Mouse (Mus musculus): ENCODE results near the gene Nfatc2ip.

The Nfatc2ip gene

DNA sequence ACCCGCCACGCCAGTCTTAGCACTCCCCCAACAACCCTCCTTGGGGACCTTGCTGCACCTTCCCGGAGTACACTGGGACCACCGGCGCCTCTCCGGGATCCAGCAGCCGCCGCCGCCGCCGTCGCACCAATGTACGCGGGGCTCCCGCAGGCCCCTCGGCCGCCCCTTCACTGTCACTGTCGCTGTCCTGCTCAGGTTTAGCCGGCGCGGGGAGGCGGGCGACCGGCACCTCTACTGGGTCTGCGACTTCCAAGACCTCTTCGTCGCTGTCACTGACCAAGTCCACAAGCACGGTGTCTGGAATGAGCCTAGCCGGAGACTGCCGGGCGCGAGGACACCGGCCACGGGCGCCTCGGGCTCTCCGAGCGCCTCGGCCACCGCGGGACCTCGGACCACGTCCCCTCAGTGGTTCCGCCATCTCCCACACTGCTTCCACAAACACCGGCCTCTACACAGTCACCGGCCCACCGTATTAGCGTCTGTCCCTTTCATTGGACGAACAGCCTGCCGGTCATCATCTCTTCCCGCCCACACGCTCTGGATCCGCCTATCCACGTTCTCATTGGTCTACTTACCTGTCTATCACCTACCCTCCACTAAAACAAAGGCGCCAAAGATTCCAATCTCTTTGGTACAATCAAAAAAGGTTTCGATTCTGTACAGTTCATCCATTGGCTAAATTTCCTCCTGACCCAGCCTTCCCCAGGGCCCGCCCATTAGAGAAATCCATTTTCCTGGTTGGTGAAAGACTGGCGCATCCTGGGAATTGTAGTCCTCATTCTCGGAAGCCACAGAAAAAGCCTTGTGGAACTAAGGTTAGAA is at the start of gene Nfatc2ip:
Gene Nfatc2ip, minus strand, starts transcription at position 440 of the 822 bp plus-strand sequence.
- DNase-seq (ENCODE audit: low spot score in 2 of 2), result peak; percentile 97 to 98

DNA sequence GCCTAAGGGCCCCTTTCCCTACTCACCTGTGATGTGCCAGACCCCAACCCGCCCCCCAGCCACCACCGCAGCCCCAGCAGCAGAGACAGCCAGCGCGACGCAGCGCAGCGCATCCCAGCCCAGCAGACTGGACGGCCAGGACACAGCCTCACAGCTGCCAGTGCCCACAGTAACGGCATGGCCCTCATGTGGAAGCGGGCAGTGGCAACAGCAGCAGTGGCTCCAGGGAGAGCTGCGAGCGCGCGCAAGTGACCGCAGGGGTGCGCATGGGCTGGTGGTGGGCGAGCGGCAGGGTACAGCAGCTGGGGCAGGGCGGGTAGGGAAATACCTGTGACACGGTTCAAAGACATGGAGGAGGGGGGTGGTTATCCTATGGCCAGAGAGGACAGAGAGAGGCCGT is 49.7 kb upstream of the Nfatc2ip start:
- no peak for DNase-seq (ENCODE audit: low spot score in 2 of 2)

DNA sequence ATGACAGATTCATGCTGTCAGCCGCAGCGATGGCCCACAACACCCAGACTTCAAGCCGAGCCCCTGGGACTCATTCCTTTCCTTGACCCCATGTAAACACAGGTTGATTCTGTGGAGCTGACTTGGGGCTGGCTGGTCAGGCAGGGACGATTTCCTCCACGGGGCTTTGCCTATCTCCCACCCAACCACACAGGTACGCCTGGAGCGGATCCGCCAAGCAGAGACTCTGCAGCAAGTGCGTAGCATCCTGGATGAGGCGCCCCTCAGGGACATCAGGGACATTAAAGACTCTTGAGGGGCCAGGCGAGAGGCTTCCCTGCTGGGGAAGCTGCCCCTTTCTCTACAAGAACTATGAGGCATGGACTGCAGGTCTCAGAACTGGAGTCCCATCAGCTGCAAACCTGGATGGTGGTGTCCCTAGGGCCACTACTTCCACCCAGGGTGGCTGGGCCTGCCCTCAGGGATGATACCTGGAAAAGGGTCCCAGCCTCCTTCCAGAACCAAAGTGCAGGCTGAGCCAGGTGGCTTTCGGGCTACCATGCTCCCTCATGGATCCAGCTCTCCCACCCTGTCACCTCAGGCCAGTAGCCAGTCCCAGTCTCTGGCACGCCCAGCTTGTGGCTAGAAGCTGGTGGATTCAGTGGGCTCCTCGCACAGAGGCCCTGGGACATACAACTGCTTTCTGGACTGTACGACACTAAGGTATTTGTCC is 48.7 kb upstream of the Nfatc2ip start:
- no peak for DNase-seq (ENCODE audit: low spot score in 2 of 2)

DNA sequence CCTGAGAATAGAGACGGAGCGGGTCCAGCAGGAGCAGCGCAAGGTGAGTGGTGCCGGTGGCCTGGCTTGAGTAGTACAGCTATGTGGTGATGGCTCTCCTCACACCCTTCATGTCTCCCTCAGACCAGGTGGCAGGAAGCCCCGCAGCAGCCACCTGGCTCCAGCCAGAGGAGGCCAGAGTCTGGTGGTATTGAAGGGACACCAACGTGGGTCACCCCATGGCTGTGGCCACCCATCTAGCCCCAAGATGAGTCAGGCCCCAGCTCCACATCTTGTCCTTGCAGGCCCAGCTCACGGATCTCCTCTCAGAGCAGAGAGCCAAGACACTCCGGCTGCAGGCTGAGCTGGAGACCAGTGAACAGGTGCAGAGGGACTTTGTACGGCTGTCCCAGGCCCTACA is 48.0 kb upstream of the Nfatc2ip start:
- DNase-seq (ENCODE audit: low spot score in 2 of 2), result no peak

DNA sequence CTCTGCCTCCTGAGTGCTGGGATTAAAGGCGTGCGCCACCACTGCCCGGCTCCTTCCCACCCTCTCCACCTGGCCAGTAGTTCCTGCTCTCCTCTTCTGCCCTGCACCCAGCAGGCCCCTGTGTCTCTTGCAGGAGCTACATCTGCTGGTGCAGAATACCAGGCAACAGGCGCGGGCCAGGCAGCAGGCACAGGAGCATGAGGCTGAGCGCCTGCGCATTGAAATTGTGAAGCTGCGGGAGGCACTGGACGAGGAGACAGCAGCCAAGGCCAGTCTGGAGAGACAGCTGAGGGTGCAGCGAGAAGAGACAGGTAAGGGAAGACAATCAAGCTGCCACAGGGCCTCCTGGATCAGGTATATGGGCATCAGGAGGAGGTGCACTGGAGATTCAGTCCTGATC is 47.5 kb upstream of the Nfatc2ip start:
- no peak for DNase-seq (ENCODE audit: low spot score in 2 of 2)

DNA sequence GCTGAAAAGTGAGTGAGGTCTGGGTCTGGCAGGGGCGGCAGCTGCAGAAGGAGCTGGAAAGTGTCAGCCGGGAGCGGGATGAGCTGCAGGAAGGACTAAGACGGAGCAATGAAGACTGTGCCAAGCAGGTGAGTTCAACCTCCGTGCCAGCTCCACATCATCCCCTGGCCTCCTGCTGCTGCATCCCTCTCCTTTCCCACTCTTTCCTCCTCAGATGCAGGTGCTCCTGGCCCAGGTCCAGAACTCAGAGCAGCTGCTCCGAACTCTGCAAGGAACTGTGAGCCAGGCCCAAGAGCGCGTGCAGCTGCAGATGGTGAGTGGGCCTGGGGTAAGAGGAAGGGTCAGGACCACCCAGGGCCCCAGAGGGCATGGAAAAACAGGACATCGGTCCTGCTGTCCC is 43.6 kb upstream of the Nfatc2ip start:
- DNase-seq (ENCODE audit: low spot score in 2 of 2), result no peak

DNA sequence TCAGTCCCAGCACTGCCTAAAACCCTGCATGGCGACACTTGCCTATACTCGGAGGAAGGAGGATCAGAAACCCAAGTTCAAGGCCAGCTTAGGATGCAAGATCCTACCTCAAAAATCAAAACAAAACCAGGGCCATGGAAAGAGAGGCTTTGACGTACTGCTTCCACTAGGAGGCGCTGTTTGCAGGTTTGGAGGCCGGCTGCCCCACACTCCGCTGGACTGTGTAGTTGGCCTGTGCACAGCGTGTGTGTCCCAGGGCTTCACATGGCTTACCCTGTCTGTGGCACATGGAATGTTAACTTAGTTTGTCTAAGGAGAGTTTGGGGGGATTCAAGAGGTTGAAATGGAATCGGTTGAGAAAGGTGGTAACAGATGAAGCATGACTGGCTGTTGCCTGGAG is 40.3 kb upstream of the Nfatc2ip start:
- no peak for DNase-seq (ENCODE audit: low spot score in 2 of 2)

DNA sequence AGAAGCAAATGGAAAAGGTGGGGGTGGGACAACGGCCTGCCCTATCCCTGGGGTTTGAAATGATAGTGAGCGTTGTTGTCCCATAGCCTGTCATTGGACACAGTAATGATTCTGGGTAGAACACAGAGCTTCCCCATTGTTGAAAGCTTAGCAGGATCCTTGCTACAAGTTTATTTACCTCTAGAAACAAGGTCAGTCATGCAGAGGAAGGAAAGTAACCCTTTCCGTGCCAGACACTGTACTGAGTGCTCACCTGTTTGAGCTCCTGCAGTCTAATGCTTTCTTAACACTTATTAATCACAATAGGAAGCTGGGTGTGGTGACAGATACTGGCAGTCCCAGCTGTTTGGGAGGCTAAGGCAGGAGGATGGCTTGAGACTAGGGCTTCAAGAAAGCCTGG is 39.3 kb upstream of the Nfatc2ip start:
- no peak for DNase-seq (ENCODE audit: low spot score in 2 of 2)

DNA sequence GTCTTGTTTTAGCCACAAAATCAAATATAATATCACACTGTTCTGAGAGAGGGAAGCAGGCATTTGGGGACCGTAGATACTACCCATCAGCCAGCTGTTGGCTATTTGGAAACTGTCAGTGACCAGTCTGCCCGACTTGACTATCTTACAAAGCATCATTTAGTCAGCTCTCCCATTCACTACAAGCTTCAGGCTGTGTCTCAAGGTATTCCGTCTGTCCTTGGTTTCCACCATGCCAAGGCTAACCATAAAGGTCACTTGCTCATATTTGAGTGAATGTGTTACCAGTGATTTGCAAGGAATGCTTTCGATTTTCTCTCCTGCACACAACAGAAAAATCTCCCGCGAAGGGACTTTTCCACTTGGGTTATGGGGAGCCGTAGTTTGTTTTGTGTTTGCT is 38.2 kb upstream of the Nfatc2ip start:
- no peak for DNase-seq (ENCODE audit: low spot score in 2 of 2)

DNA sequence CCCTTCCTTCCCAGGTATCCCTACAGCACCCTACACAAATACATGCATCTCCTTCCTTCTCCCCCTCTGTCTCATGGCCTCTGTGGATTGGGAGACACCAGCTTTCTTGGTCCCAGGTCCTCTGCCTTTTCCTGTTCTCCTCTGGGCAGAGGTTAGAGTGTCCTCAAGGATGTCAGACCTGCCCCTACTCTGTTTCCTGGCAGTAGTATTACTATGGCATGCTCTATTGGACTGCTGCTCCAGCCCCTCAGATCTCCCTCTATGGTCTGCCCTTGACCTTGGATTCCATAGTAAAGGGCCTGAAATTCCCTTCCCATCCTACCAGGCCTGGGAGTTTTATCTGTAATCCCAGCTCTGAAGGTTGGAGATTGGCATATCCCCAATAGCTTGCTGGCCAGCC is 33.6 kb upstream of the Nfatc2ip start:
- DNase-seq (ENCODE audit: low spot score in 2 of 2), result no peak

DNA sequence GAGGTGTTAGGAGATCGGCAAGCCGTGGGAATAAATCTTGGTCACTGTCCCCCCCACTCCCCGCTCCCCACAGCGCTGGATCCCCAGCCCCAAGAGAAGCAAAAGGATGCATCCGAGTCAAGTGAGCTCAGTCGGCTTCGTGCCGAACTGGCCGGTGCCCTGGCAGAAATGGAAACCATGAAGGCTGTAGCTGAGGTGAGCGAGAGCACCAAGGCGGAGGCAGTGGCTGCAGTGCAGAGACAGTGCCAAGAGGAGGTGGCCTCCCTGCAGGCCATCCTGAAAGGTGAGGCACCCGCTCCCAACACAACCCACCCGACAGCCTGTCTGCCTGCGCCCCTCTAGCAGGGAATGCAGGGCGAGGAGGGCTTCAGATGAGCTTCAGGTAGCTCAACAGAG is 33.0 kb upstream of the Nfatc2ip start:
- no peak for DNase-seq (ENCODE audit: low spot score in 2 of 2)

DNA sequence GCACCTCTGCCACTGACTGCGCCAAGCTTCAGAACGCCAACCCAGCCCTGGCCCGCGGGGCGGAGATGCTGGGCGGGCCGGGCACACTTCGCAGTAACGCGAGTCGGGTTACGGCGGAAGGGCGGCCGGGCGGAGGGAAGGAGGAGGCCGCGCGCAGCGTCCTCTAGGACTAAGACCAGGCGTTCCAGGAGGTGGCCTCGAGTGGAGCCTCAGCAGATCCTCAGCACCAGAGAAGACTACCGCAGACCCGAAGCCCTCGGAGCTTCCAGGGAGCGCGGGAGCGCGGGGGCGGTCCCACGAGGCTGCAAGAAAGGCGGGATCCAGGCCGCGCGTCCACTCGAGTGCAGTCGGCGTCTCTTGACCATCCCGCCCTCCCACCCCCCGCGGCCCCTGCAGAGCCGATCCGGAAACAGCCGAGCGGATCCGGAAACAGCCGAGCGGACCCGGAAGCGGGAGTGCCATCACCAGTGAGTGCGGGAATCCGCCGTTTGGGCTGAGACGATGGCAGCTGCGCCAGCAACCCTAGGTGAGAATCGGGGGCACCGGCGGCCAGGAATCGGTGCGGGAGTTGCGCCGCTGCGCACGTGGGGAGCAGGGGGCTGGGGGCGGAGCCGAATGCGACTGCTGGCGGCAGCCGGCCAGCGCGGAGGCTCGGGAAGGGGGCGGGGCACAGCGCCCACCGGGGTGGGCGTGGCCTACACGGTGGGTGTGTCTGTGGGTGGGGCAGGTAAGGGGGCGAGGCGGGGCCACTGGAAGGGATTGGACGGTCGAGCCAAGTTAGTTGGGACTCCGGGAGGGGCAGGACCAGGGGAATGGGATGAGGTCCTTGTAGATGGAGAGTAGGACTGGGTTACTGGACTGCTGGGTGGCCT is 32.3 kb upstream of the Nfatc2ip start, which contains the start of gene Rabep2:
Gene Rabep2, plus strand, starts transcription at position 129 of the 872 bp plus-strand sequence.
- DNase-seq (ENCODE audit: low spot score in 2 of 2), result peak; percentile 84 to 88

DNA sequence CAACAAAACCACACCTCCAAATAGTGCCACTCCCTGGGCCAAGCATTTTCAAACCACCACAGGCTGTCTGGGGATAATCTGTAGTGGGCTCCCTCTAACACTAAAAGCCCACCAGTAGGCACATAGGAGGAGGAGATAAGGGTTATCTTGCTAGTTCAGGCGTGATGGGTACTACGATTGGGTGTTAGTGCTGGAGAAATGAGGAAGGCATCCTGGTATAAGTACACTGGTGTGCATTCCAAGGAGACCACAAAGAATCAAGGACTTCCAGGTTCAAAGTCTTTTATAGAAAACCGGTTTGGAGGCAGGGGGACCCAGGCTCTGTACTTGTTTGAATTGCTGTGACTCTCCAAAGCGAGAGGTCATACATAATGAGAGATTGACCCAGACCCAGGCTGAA is 31.6 kb upstream of the Nfatc2ip start:
- DNase-seq (ENCODE audit: low spot score in 2 of 2), result no peak

DNA sequence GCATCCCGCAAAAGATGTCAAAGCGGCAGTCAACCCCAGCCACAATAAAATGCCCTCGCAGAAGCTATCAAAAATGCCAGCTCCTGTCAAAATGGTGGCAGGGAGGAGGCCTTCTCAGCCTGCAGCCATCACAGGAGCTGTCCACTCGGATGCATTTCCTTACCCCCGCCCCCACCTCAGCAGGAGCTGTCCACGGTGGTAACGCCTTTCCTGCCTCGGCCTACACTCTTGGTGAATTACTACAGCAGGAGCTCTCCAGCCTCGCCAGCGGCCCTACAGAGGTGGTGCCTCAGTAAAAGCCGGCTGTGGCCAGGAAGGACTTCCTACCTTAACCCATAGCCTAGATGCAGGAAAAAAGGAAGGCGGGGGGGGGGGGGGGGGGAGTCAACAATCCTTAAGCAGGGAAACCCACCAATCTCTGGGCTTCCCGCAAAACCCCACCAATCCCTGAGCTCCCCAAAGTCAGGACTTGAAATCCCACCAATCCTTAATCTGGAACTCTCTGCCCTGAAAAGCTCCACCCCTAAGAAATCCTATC is 30.9 kb upstream of the Nfatc2ip start:
- DNase-seq (ENCODE audit: low spot score in 2 of 2), result no peak

DNA sequence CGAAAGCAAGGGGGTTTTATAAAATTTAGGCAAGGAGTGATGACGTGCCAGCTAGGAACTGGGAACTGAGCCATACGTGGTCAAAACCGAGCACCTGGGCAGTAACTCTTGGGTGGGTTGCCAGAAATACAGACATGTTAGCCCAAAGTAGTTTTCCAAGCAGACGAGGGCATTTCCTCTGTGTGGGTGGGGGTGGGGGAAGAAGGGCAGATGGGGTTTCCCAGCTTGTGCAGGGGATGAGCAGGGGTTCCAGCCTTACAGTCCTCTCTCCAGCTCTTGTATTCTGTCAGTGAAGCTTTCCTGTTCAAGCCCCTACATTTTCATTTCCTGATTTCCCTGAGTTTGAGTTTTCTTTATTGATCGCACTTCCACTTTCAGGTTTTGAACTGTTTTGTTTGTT is 27.6 kb upstream of the Nfatc2ip start:
- no peak for DNase-seq (ENCODE audit: low spot score in 2 of 2)

DNA sequence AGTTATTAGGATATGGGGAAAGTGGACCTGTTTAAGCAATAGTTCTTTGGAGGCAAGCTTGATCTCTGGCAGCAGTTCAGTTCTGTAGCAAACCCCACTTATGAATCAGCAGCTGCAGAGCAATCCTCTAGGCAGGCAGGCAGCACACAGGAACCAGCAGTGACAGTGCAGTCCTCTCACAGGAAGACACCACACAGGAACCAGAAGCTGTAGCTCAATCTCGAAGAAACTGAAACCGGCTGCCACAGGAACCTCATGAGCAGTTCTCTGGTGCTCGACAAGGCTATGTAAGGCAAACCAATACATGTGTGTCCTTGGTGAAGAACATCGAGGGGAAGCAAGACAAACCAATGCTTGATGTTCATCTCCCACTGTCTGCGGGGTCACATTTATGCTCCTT is 25.2 kb upstream of the Nfatc2ip start:
- no peak for DNase-seq (ENCODE audit: low spot score in 2 of 2)

DNA sequence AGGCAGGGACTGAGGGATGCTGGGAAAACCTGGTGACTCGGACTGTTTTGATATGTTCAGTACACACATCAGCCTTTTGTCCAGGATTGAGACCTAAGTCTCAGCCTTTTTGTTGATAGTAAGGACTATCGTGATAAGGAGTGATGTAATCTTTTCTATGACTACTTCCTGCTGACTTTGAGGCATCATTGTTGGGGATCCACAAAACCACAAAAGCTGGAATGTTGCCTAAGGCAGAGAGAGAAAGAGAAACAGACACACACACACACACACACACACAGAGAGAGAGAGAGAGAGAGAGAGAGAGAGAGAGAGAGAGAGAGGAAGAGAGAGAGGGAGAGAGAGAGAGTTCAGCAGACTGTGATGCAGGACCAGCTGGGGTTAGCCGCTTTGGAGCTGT is 22.0 kb upstream of the Nfatc2ip start:
- DNase-seq (ENCODE audit: low spot score in 2 of 2), result no peak

DNA sequence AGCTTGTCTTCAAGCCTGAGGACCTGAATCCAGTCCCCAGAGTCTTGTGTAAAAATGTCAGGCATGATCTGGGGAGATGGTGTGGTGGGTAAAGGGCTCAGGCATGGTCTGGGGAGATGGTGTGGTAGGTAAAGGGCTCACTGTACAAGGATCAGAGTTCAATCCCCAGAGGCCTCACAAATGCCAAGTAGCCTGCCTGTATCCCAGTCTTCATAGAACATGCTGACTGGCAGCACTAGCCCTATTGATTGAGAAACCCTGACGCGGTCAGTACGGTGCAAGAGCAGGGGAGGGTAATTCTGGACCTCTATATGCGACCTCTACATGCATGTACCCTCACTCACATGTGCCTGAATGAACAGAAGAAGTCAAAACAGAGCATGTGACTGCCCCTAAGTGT is 21.1 kb upstream of the Nfatc2ip start:
- no peak for DNase-seq (ENCODE audit: low spot score in 2 of 2)

DNA sequence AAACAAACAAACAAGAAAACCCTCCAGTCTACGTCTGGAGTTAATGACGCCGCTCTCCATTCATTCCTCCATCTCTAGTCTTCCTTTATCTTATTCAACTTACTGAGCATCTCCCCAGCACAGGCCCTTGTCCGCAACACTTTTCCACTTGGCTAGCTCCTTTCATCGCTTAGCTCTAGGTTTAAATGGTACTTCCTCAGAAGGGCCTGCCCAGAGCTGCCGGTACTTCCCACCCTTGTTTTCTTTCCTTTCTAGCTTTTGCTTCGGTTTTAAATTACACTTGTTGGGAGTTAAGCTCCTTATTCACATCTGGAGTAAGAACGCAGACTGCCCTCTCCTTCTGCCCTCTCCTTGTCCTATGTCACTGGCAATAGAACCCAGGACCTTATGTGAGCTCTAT is 20.5 kb upstream of the Nfatc2ip start:
- DNase-seq (ENCODE audit: low spot score in 2 of 2), result no peak

DNA sequence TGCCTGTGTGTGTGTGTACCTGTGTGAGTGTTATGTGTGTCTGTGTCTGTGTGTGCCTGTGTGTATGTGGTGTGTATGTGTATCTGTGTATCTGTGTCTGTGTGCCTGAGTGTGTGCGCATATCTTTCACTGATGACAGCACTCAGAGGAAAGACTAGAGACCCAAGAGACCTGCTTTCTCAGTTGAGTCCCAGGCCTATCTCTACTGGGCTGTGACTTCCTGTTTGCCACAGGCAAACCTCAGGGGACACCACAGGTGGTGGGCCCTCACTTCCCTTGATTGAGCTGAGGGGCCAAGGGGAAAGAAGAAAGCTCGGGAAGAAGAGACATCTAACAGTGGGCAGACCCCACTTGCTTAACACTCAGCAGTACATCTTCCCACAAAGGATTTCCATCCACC is 20.1 kb upstream of the Nfatc2ip start:
- no peak for DNase-seq (ENCODE audit: low spot score in 2 of 2)

DNA sequence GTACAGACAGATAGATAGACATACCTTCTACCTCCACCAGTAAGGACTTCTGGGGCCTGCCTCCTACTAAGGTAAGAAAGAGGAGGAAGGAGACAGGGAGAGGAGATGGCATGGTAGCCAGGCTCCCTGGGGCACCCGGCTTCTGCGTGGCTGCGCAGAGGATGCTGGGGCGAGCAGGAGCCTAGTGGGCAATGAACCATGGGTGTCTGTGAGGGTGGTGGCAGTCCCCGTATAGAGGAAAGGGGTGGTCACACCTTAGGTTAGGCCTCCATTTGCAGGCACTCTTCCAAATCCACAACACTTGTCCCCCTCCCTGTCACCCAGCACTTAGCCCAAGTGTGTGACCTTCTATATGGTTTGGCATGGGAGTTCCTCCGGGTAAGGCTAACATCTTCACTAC is 18.2 kb upstream of the Nfatc2ip start, which contains the start of gene Cd19:
Gene Cd19, minus strand, starts transcription at position 165 of the 400 bp plus-strand sequence.
- DNase-seq (ENCODE audit: low spot score in 2 of 2), result no peak

DNA sequence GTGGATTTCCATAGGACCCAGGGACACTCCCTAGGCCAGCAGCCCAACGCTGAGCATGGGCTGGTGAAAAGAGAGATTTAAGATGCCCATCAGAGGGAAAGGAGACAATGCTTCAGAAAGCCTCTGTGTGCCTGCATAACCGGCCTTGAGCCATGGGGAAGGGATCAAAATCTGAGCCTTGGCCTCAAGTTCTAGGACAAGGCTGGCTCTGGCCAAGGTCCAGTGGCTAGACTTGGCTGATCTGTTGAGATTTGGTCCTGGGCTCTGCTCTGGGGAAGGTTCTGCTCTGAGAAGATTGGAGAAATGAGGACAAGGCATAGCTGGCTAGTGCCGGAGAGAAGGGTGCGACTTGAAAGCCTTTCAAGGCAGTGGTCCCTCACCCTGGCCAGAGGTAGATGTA is 14.5 kb upstream of the Nfatc2ip start:
- DNase-seq (ENCODE audit: low spot score in 2 of 2), result no peak
